Mouse (Mus musculus) kidney, postnatal 36 days (tissue): Measurements from ENCODE around the gene Erlec1.

Source experiments
- DNase-seq, 2 experiments: peaks; one replicate each; pipeline ENCODE4 v3.0.0; 2021 to 2022; ENCODE audit warnings: mixed read lengths in 2 of 2

Erlec1 gene

DNA sequence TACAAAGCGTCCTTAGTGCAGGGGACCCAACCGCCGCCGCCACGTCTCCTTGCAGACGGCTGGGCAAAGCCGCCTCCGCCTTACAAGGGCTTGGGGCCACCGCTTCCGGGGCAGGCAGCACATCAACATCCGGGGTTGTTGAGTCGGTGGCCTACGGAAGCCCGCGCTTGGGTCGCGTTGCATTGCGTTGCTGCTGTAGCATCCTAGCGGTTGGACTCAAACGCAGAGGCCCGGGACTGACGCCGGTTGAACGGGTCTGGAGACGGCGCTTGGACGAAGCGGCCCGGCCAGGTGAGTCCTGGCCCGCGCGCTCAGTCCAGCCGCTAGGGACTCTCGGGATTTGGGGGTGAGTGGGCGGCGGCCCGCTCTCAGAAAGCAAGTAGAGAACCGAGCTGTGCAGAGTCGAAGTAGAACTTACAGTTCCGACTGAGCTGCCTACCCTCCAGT, at the start of gene Erlec1:
Erlec1 (minus strand) TSS at position 57 of the 447 bp plus-strand sequence.
- peak; percentile 91 to 92 for DNase-seq

DNA sequence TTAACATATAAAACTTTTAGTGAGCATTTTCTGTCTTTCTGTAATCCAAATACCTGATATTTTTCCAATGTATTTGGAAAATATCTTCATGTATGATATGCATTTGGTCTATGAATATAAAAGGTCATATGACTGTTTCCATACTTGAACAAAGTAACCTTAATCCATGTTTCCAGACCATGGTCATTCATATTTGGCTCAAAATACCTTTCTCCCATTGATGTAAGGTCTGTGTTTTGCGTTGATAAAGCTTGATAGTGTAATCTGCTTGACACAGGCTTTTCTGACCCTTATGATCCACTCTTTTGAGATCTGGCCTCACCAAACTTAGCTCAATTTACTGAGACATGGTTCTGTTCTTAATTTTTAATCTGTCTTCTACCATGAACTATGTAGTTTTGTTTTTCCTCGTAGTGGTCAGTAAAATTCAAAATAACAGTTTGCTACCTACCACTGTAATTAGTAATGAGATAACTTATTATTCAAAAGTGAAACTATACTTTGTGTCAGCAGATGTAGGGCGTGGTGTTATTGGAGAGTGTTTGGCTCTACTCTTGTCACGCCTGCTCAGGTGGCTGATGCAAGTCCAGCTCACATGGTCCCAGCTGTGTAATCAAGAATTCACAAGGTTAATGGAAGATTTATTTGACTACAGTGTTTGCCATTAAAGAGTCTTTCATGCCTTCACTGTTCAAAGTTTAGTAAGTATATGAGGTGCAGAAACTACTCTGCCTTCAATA, 47.2 kb upstream of the Erlec1 start:
- peak; percentile 19 to 27 for DNase-seq

GRCm38 (mm10) chr11:31000028-31000427, 45.9 kb upstream of the Erlec1 start:
- no peak for DNase-seq

- no peak for DNase-seq
These were observed 44.6 kb upstream of the Erlec1 start for GRCm38 (mm10) chr11:30998704-30999103.

DNA sequence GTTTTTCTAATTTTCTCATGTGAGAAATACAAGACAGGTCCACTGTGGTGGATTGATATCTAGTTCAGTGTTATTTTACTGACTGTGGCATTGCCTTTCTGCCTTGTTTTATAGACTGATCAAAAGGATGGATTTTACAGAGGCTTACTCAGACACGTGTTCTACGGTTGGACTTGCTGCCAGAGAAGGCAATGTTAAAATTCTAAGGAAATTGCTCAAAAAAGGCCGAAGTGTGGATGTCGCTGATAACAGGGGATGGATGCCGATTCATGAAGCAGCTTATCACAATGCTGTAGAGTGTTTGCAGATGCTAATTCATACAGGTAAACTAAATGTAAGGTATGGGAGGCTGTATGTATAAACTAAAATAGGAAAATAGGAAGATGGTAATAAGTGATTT, 44.1 kb upstream of the Erlec1 start:
- no peak for DNase-seq

DNA sequence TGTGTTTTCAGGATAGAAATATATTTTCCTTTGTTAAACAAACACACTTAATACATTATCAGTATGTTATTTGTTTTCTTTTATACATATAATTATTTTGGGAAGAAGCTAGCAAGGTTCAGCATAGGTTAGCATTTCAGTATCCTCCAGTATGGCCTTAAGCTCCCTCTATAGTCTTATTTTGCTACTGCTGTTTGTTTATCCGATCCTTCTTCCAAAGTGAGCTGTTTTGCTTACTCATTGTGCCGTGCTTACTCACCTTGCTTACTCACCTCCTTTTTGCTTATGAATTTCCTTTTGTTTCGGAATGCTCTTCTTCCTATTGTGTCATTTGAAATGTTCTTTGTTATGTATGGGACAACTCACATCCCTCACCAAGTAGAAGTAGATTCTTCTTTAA, 42.5 kb upstream of the Erlec1 start:
- DNase-seq, result no peak

GRCm38 (mm10) chr11:30986625-30987017, 32.5 kb upstream of the Erlec1 start:
- no peak for DNase-seq

DNA sequence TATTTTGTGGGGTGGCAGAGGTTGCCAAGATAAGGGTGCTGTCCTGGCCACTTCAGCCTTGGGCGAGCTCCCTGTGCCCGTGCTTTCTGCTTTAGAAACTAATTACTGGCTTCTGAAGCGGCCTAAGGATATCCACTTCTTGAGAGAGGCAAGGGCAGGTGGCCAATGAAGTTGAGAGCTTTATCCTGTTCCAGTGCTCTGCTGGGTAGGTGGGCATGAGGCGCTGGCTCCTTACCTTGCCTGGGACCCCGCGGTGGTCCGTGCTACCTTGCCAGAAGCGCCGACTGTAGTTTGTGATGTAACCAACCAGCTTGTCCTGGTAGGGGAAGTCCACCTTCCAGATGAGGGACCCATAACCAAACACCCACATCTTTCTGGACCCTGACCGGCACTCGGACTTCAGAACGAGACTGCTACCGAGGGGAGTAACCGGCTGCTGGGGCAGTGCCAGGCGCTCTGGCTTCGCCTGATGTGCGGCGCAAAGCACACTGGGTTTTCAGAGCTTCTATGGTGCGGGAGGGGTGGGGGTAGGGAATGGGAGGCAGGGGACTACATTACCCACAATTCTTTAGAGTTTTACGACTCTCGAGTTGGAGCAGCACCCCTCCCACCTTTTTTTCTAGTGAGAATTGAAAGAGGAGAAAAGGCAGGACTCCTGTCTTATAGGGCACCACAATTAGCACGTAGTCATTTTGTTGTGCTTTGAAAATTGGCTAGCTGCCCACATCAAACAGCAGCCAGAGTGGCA, 31.9 kb upstream of the Erlec1 start, which contains the start of gene Chac2:
Chac2 (minus strand) TSS at position 474 of the 748 bp plus-strand sequence.
- DNase-seq, result peak; percentile 96 to 97

- DNase-seq, result peak in 1 of 2 experiments; percentile 4
These were observed 31.1 kb upstream of the Erlec1 start for GRCm38 (mm10) chr11:30985237-30985636.

GRCm38 (mm10) chr11:30953469-30954154, 523 bp downstream of the Erlec1 start:
- DNase-seq, result peak; percentile 29 to 62

DNA sequence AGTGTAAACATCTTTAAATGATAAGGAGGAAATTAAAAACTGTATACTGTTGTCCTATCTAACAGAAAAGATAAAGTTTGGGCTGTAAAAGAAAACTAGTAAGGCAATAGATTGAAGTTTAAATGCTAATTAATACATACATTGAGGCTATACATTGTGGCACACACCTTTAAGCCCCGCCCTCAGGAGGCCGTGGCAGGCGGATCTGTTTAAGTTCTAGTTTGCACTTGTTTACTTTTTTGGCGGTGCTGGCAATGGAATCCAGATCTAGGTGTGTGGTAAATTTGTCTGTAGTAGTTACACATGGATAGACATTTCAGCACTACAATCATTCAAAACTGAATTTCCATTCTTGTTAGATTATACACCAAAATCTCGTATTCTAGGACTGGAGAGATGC, 1.3 kb downstream of the Erlec1 start:
- DNase-seq, result no peak

DNA sequence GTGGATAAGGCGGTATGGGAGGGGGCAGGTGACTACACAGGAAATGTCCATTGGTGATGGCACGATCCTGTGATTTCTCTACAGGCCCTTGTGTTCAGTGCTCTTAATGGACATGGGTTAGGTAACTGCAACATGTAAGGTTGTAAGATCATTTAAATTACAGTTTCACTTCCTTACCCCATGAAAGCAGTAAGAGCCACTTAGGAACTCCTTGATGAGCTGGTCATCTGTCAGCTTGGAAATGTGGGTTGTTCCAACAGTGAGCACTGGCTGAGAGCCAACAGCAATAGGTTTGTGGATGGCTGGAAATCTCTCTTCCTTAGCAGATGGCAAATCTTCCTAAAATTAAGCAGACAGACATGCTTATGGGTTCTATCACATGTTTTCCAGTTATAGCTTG, 10.6 kb downstream of the Erlec1 start:
- DNase-seq, result peak in 1 of 2 experiments; percentile 16

DNA sequence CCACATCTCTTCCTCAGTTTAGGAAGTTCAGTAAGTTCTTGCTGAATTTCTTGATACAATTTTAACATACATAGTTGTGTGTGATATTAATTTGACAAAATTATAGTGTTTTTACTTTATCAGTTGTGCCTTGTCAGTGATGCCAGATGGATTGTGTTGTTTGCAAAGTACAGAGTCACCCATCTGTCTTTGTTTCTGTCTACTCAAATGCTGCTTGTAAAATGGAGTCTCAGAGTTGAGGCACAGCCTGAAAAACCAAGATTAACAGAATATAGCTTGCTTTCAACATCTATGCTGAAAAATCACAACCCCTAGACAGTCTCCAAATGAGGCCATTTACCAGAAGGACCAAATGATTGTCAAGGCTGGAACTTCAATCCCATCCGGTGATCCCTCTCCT, 25.6 kb downstream of the Erlec1 start:
- DNase-seq, result no peak

GRCm38 (mm10) chr11:30928079-30928478, 26.1 kb downstream of the Erlec1 start:
- DNase-seq, result no peak

- DNase-seq, result no peak
These were observed 30.9 kb downstream of the Erlec1 start for GRCm38 (mm10) chr11:30923283-30923682.

DNA sequence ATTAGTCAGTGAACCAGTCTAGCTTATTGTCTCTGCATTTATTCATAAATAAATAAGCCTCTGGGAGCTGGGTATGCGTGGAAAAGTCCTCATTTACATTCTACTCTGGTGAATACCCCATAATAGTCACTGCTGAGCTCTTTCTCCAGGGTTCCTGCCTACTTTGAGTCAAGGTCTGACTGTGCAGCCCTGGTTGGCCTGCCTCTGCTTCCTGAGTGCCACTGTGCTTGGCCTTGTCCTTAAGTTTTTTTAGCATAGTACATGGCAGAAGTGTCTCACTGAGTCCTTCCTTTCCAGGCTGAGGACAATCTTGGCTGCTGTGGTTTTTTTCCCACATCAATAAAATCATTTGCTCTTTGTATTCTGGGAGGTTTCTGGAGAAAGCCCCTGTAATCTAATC, 33.5 kb downstream of the Erlec1 start:
- no peak for DNase-seq

DNA sequence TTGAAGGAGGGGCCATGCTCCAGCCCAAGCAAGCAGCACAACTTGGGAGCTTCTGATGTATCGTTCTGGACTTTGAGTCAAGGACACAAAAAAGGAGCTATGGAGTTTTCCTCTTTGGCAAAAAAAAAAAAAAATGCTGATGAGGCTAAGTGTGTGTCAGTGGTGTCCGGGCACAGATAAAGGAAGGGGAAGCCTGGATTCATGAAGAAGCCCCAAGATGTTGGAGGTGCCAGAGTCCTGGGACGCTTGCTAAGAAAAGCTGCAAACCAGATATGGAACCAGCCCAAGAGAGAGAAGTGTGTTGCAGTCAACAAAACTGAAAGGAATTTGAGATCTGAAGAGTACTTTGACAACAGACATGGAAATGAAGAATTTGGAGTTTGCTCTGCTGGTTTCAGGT, 41.8 kb downstream of the Erlec1 start:
- DNase-seq, result no peak

DNA sequence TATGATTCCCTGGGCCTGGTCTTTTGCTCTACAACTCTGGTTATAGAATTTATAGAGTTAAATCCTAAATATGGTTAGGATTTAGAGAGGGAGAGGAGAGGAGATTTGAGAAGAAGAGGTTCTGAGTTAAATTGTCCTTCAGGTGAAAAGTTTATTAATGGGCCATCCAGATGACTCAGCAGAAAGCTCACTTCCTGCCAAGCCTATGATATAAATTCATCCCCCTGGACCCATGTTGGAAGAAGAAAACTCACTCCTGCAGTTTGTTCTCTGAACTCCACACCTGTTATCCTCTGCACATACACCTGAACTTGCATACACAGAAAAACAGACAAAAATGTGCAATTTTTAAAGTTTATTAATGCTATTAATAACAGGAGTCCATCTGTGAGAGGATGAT, 54.8 kb downstream of the Erlec1 start:
- DNase-seq, result no peak

GRCm38 (mm10) chr11:30896201-30896600, 57.9 kb downstream of the Erlec1 start:
- no peak for DNase-seq

- no peak for DNase-seq
These were observed 66.0 kb downstream of the Erlec1 start for GRCm38 (mm10) chr11:30888153-30888552.

- DNase-seq, result peak; percentile 29 to 68
These were observed 68.8 kb downstream of the Erlec1 start, which contains the start of the genes Gpr75 and Asb3 for GRCm38 (mm10) chr11:30885171-30885871. TSS of gene Gpr75 (plus strand) at chr11:30885358. TSS of gene Asb3 (plus strand) at chr11:30885416.
